Mouse (Mus musculus) neural tube, embryonic 14.5 days (tissue): ENCODE data around the gene Tmie. TPM values are rescaled to one million over a fixed set of nuclear protein-coding genes. Genes with fewer than 3 reads are reported as not detected.

ENCODE experiments used
- ATAC-seq: fragments of 200-750 bp; cut with Nextera tagmentation; 2 replicates; pipeline ENCODE4 v1.8.0; 2017; ENCODE audit warnings: low read depth, mild to moderate bottlenecking, moderate TSS enrichment, moderate library complexity
- H3K27ac ChIP-seq: fragments of 300-500 bp; sonication (generic); 2 replicates; pipeline ENCODE4 v1.5.1; 2014; ENCODE audit warnings: low read depth, mild to moderate bottlenecking, control low read depth, low read length, moderate library complexity, mixed read lengths
- H3K27me3 ChIP-seq: fragments of 300-500 bp; sonication (generic); 2 replicates; pipeline ENCODE4 v1.6.1; 2014; ENCODE audit warnings: low read length; ENCODE audit not compliant: control insufficient read depth, insufficient read depth
- H3K36me3 ChIP-seq: fragments of 300-500 bp; sonication (generic); 2 replicates; pipeline ENCODE4 v1.6.1; 2014; ENCODE audit warnings: low read length, mixed read lengths; ENCODE audit not compliant: control insufficient read depth, insufficient read depth
- H3K4me1 ChIP-seq: fragments of 300-500 bp; sonication (generic); 2 replicates; pipeline ENCODE4 v1.6.1; 2014; ENCODE audit warnings: low read length; ENCODE audit not compliant: control insufficient read depth, insufficient read depth
- H3K4me2 ChIP-seq: fragments of 300-500 bp; sonication (generic); 2 replicates; pipeline ENCODE4 v1.6.1; 2014; ENCODE audit warnings: mild to moderate bottlenecking, low read depth, low read length, control low read depth
- H3K4me3 ChIP-seq: fragments of 300-500 bp; sonication (generic); 2 replicates; pipeline ENCODE4 v1.5.1; 2014; ENCODE audit warnings: low read depth, low read length, control low read depth, mixed read lengths
- H3K9ac ChIP-seq: fragments of 300-500 bp; sonication (generic); replicated peaks from 2 replicates; pipeline ENCODE4 v1.6.1; 2014; ENCODE audit warnings: low read depth, mild to moderate bottlenecking, control low read depth, low read length, mixed read lengths
- H3K9me3 ChIP-seq: fragments of 300-500 bp; sonication (generic); 2 replicates; pipeline ENCODE4 v1.6.1; 2016; ENCODE audit warnings: low read length; ENCODE audit not compliant: control insufficient read depth
- WGBS: fragments of 180-500 bp; shearing (Covaris S2); extraction: QIAGEN DNeasy Blood & Tissue Kit; methylation state at CpG from one replicate; pipeline ENCODE4 v1.1.7; 2014; 5-methylcytosine and 5-hydroxymethylcytosine counted together
- polyA plus RNA-seq: library from polyadenylated mRNA; unstranded; fragments of >200 nt; fragmentation: Nextera tagmentation; extraction: Ambion mirVana; gene quantifications from 2 replicates; pipeline ENCODE4 v1.2.1, GENCODE M21; 2014

Tmie gene
- polyA plus RNA-seq, 1 experiment from 2014 or later: 3.1 TPM

GRCm38 (mm10) chr9:110907838-110908630, 28.1 kb upstream of the Tmie start:
- H3K27me3 ChIP-seq: no peaks in the 10 kb centered on the region
- H3K4me1 ChIP-seq: no peaks in the 10 kb centered on the region
- WGBS: 81% methylated on average over 4 of the region's 4 CpGs
- H3K27ac ChIP-seq: no peak overlapping the region
- H3K9me3 ChIP-seq: no peaks in the 10 kb centered on the region
- no peak overlapping the region for H3K9ac ChIP-seq
- H3K36me3 ChIP-seq: no peaks in the 10 kb centered on the region
- ATAC-seq: no peak
- H3K4me3 ChIP-seq: no peak overlapping the region
- H3K4me2 ChIP-seq: no peak overlapping the region

GRCm38 (mm10) chr9:110907201-110907837, 27.4 kb upstream of the Tmie start:
- no peak overlapping the region for H3K9ac ChIP-seq
- no peak for ATAC-seq
- 94% methylated on average over 11 of the region's 11 CpGs for WGBS

GRCm38 (mm10) chr9:110902271-110902670, 22.4 kb upstream of the Tmie start:
- ATAC-seq: no peak
- Histone ChIP-seq H3K4me1 (no peaks in the 10 kb centered on the region), H3K9ac (no peak overlapping the region), H3K4me3 (no peak overlapping the region), H3K27me3 (no peaks in the 10 kb centered on the region), H3K4me2 (no peak overlapping the region), H3K27ac (no peak overlapping the region), H3K9me3 (no peaks in the 10 kb centered on the region), H3K36me3 (no peaks in the 10 kb centered on the region)
- 95% methylated on average over 4 of the region's 4 CpGs for WGBS

More at GRCm38 (mm10) chr9:110907201-110907837, 27.4 kb upstream of the Tmie start:
- Histone ChIP-seq H3K4me2 (no peak overlapping the region), H3K27ac (no peak overlapping the region), H3K4me1 (no peaks in the 10 kb centered on the region), H3K36me3 (no peaks in the 10 kb centered on the region), H3K4me3 (no peak overlapping the region), H3K9me3 (no peaks in the 10 kb centered on the region), H3K27me3 (no peaks in the 10 kb centered on the region)

- 92% methylated on average over 6 of the region's 6 CpGs for WGBS
- no peaks in the 10 kb centered on the region for H3K9me3 ChIP-seq
- H3K4me3 ChIP-seq: no peak overlapping the region
- no peaks in the 10 kb centered on the region for H3K36me3 ChIP-seq
- H3K27ac ChIP-seq: no peak overlapping the region
- H3K9ac ChIP-seq: no peak overlapping the region
- H3K27me3 ChIP-seq: no peaks in the 10 kb centered on the region
- H3K4me1 ChIP-seq: no peaks in the 10 kb centered on the region
- no peak overlapping the region for H3K4me2 ChIP-seq
- ATAC-seq: no peak
Measured at GRCm38 (mm10) chr9:110901204-110901603, 21.3 kb upstream of the Tmie start.

GRCm38 (mm10) chr9:110899451-110900008, 19.6 kb upstream of the Tmie start:
- Histone ChIP-seq H3K27ac (no peak overlapping the region), H3K4me3 (no peak overlapping the region), H3K36me3 (no peaks in the 10 kb centered on the region), H3K9ac (no peak overlapping the region), H3K9me3 (no peaks in the 10 kb centered on the region), H3K27me3 (no peaks in the 10 kb centered on the region), H3K4me1 (no peaks in the 10 kb centered on the region), H3K4me2 (no peak overlapping the region)
- 53% methylated on average over 10 of the region's 10 CpGs for WGBS
- ATAC-seq: no peak

GRCm38 (mm10) chr9:110896595-110896994, 16.7 kb upstream of the Tmie start:
- no peak overlapping the region for H3K4me3 ChIP-seq
- H3K9ac ChIP-seq: no peak overlapping the region
- H3K36me3 ChIP-seq: no peaks in the 10 kb centered on the region
- H3K27me3 ChIP-seq: no peaks in the 10 kb centered on the region
- peak; percentile 25; the same call in 1 of the 2 replicates for ATAC-seq
- peak overlapping the region; percentile 25; the same call in 1 of the 2 replicates for H3K4me2 ChIP-seq
- WGBS: 4% methylated on average over 6 of the region's 6 CpGs
- no peaks in the 10 kb centered on the region for H3K9me3 ChIP-seq
- H3K27ac ChIP-seq: no peak overlapping the region
- H3K4me1 ChIP-seq: no peaks in the 10 kb centered on the region

GRCm38 (mm10) chr9:110895994-110896393, 16.1 kb upstream of the Tmie start:
- H3K9ac ChIP-seq: no peak overlapping the region
- no peaks in the 10 kb centered on the region for H3K27me3 ChIP-seq
- H3K4me1 ChIP-seq: no peaks in the 10 kb centered on the region
- WGBS: 5% methylated on average over 7 of the region's 7 CpGs
- H3K9me3 ChIP-seq: no peaks in the 10 kb centered on the region
- H3K27ac ChIP-seq: no peak overlapping the region
- H3K4me2 ChIP-seq: peak overlapping the region; percentile 25; the same call in 1 of the 2 replicates
- no peaks in the 10 kb centered on the region for H3K36me3 ChIP-seq
- ATAC-seq: peak; percentile 65; the same call in 1 of the 2 replicates
- no peak overlapping the region for H3K4me3 ChIP-seq

GRCm38 (mm10) chr9:110895507-110895906, 15.6 kb upstream of the Tmie start:
- Histone ChIP-seq H3K4me3 (no peak overlapping the region), H3K36me3 (no peaks in the 10 kb centered on the region), H3K4me1 (no peaks in the 10 kb centered on the region), H3K4me2 (no peak overlapping the region), H3K9me3 (no peaks in the 10 kb centered on the region), H3K27ac (no peak overlapping the region), H3K9ac (no peak overlapping the region), H3K27me3 (no peaks in the 10 kb centered on the region)
- no peak; the same call in 1 of the 2 replicates for ATAC-seq
- 52% methylated on average over 5 of the region's 5 CpGs for WGBS

- no peaks in the 10 kb centered on the region for H3K9me3 ChIP-seq
- no peak overlapping the region for H3K4me3 ChIP-seq
- WGBS: 78% methylated on average over 10 of the region's 10 CpGs
- no peaks in the 10 kb centered on the region for H3K36me3 ChIP-seq
- no peak overlapping the region for H3K4me2 ChIP-seq
- no peak for ATAC-seq
- no peaks in the 10 kb centered on the region for H3K4me1 ChIP-seq
- H3K27me3 ChIP-seq: no peaks in the 10 kb centered on the region
- no peak overlapping the region for H3K9ac ChIP-seq
- H3K27ac ChIP-seq: no peak overlapping the region
Measured at GRCm38 (mm10) chr9:110893429-110893828, 13.5 kb upstream of the Tmie start.
